Mouse (Mus musculus) heart, adult 8-10 months (tissue): Measurements from ENCODE around the gene Gnb1l. TPM values are rescaled to one million over a fixed set of nuclear protein-coding genes. Genes with fewer than 3 reads are reported as not detected.

Experiments used
- total RNA-seq, 4 experiments: library from RNA; stranded (reverse); gene quantifications; 2 replicates each; pipeline ENCODE4 v1.2.4; 2022

Gnb1l gene
- total RNA-seq, 4 experiments from 2014 or later: 4.8 to 7.4 (median 5.5) TPM

Other genes with a start within 250 kb of the Gnb1l start
- 10 to 100 TPM; 30.5 to 40.3 (median 34.7) TPM for gene Ranbp1, start 250.0 kb upstream of the Gnb1l start, total RNA-seq
- gene Gm49776, start 240.4 kb upstream of the Gnb1l start, total RNA-seq: not detected
- gene Dgcr8, start 209.5 kb upstream of the Gnb1l start, total RNA-seq: 10 to 100 TPM; 10.8 to 15.7 (median 12.7) TPM
- gene Tango2, start 150.6 kb upstream of the Gnb1l start, total RNA-seq: 100 to 1,000 TPM; 184 to 210 (median 190) TPM
- gene Arvcf, start 150.5 kb upstream of the Gnb1l start, total RNA-seq: 10 to 100 TPM; 12.6 to 20.0 (median 16.2) TPM
- 10 to 100 TPM; 37.0 to 49.9 (median 42.1) TPM for gene Txnrd2, start 72.3 kb upstream of the Gnb1l start, total RNA-seq
- 100 to 1,000 TPM; 146 to 174 (median 157) TPM for gene Comt, start 71.9 kb upstream of the Gnb1l start, total RNA-seq
- 1 to 10 TPM; 3.5 to 4.8 (median 4.0) TPM for gene Rtl10, start 188 bp downstream of the Gnb1l start, total RNA-seq
- 1 to 10 TPM; 1.0 to 2.0 (median 1.1) TPM for gene Tbx1, start 92.0 kb downstream of the Gnb1l start, total RNA-seq
- gene Gp1bb, start 123.7 kb downstream of the Gnb1l start, total RNA-seq: 1 to 10 TPM in 1 of 4 experiments, under 1 TPM in 3; 0.28 to 1.9 (median 0.36) TPM
- gene Gm49601, start 127.7 kb downstream of the Gnb1l start, total RNA-seq: 1 to 10 TPM in 1 of 4 experiments, under 1 TPM in 3; 0.46 to 2.0 (median 0.66) TPM
- gene Sept5, start 131.2 kb downstream of the Gnb1l start, total RNA-seq: 1 to 10 TPM; 2.2 to 4.1 (median 3.0) TPM